Mouse (Mus musculus): ENCODE data around the gene Dpy19l3.

DNA sequence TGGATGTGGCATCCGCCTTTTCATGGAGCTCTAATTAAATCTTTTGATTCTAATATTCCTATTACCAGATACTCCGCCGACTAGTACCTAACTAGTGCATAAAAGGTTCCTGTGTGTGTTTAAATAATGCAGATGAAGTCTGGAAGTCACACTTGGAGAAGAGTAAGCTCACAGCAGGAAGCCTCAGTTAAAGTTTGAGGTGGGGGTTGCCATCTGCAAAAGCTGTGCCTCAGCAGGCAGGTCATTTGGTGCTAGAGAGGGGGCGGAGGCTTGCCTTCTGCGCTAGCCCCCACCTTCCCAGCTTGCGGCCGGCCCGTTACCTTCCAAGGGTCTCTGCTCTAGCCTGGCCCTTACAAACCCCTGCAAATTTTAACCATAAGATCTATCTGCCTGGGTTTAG, 36.7 kb upstream of the Dpy19l3 start:
- TF ChIP-seq CTCF (IDR thresholded peaks at IDR 0.05; ENCODE audit: low read depth) (no peak), EP300 (IDR thresholded peaks at IDR 0.05; ENCODE audit: low read depth) (no peak)

Data from liver, embryonic 14.5 days (tissue).